ENCODE assay signal across 8 mouse cellular contexts in the genomic region with DNA sequence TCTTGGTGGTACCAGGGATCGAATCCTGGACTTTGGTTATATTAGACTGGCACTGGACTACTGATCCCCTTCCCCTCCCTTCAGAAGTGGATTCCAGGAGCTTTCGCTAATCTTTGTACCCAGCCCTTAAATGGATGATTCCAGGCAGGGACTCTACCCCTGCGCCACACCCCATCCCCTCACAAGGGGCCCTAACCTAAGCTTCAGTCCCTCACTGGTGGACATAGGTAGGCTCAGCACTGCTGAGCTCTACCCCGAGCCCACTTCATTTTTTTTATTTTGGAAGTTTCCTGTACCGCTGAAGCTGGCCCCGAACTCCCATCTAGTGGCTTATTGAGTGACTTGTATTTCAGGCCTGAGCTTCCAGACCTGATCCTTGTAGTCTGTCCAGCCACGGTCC. TPM values are rescaled to one million over a fixed set of nuclear protein-coding genes. Genes with fewer than 3 reads are reported as not detected.
DNase-seq lines count a peak whose midpoint lies in the region; ATAC-seq lines count a peak whose summit lies in the region.

No protein-coding gene starts in this region.

- H3K27ac ChIP-seq in lung, embryonic 16.5 days (ENCODE audit: low read length): peak overlapping the region; percentile 78
- peak overlapping the region; percentile 82 for H3K27ac ChIP-seq in limb, embryonic 12.5 days
- H3K27ac ChIP-seq in neural tube, embryonic 15.5 days (replicated peaks): peak overlapping the region; percentile 97

- peak overlapping the region; percentile 88 for H3K4me2 ChIP-seq in lung, embryonic 16.5 days (ENCODE audit: low read depth, low read length)
- H3K4me2 ChIP-seq in limb, embryonic 12.5 days: peak overlapping the region; percentile 77
- H3K4me2 ChIP-seq in neural tube, embryonic 15.5 days: peak overlapping the region; percentile 93

- ATAC-seq in lung, embryonic 16.5 days (ENCODE audit: low read depth): no peak
- peak; percentile 1; the same call in 1 of the 2 replicates for ATAC-seq in erythroid progenitor cell, adult 5-6 weeks (replicated peaks; ENCODE audit: low FRiP score, poor library complexity, severe bottlenecking)
- peak; percentile 5; the same call in 1 of the 2 replicates for ATAC-seq in limb, embryonic 12.5 days (ENCODE audit: insufficient number of reproducible peaks, insufficient read depth, low FRiP score, low TSS enrichment, low read depth)
- peak; percentile 6; the same call in 1 of the 2 replicates for ATAC-seq in neural tube, embryonic 15.5 days (ENCODE audit: low FRiP score)

- peak overlapping the region; percentile 73 for H3K9ac ChIP-seq in lung, embryonic 16.5 days (ENCODE audit: low read length)
- H3K9ac ChIP-seq in limb, embryonic 12.5 days (replicated peaks): peak overlapping the region; percentile 65
- peak overlapping the region; percentile 71 for H3K9ac ChIP-seq in neural tube, embryonic 15.5 days (replicated peaks)

- H3K4me1 ChIP-seq in lung, embryonic 16.5 days (replicated peaks; ENCODE audit: control insufficient read depth, insufficient read depth, low read length): peaks cover 15% of the 10 kb centered on the region
- H3K4me1 ChIP-seq in limb, embryonic 12.5 days (replicated peaks): peaks cover 15% of the 10 kb centered on the region
- peaks cover 22% of the 10 kb centered on the region for H3K4me1 ChIP-seq in neural tube, embryonic 15.5 days

- DNase-seq in lung, postnatal 14 days: no peak
- DNase-seq in adrenal gland, adult 18-20 months (ENCODE audit: low spot score in 2 of 2): no peak
- DNase-seq in retina, postnatal 1 day: no peak
- no peak for DNase-seq in adrenal gland, postnatal 10 days

- H3K4me3 ChIP-seq in lung, embryonic 16.5 days (ENCODE audit: low read length): peak overlapping the region; percentile 67
- H3K4me3 ChIP-seq in limb, embryonic 12.5 days (replicated peaks): peak overlapping the region; percentile 68
- peak overlapping the region; percentile 78 for H3K4me3 ChIP-seq in neural tube, embryonic 15.5 days (replicated peaks)

- WGBS in lung, embryonic 16.5 days: 23% methylated on average over 7 of the region's 7 CpGs
- 41% methylated on average over 7 of the region's 7 CpGs for WGBS in limb, embryonic 12.5 days
- WGBS in neural tube, embryonic 15.5 days: 34% methylated on average over 7 of the region's 7 CpGs

- H3K9me3 ChIP-seq in lung, embryonic 16.5 days (ENCODE audit: control insufficient read depth, low read length): no peaks in the 10 kb centered on the region
- H3K9me3 ChIP-seq in limb, embryonic 12.5 days: no peaks in the 10 kb centered on the region
- H3K9me3 ChIP-seq in neural tube, embryonic 15.5 days (replicated peaks): no peaks in the 10 kb centered on the region

- H3K36me3 ChIP-seq in lung, embryonic 16.5 days (ENCODE audit: control insufficient read depth, insufficient read depth, low read length): peaks cover 18% of the 10 kb centered on the region
- H3K36me3 ChIP-seq in limb, embryonic 12.5 days: peaks cover 26% of the 10 kb centered on the region
- H3K36me3 ChIP-seq in neural tube, embryonic 15.5 days: peaks cover 24% of the 10 kb centered on the region

- no peaks in the 10 kb centered on the region for H3K27me3 ChIP-seq in lung, embryonic 16.5 days (ENCODE audit: control insufficient read depth, insufficient read depth, low read depth, low read length)
- H3K27me3 ChIP-seq in limb, embryonic 12.5 days: no peaks in the 10 kb centered on the region
- H3K27me3 ChIP-seq in neural tube, embryonic 15.5 days (replicated peaks): no peaks in the 10 kb centered on the region

RNA-seq across cellular contexts. Expression of a gene that starts 0.7 kb away (rescaled TPM):
- 7.1 and 8.3 TPM in 2 replicates for polyA plus RNA-seq in lung, embryonic 16.5 days (2015; fragmentation: Nextera tagmentation; extraction: Ambion mirVana)
- not detected in 2 replicates for total RNA-seq in erythroid progenitor cell, adult 5-6 weeks (2015; ENCODE audit: low replicate concordance)
- 1.4 TPM in 1 of 2 replicates, not detected in the other for total RNA-seq in erythroid progenitor cell, adult 5-6 weeks (2017; ENCODE audit: low replicate concordance)
- 6.1 and 9.9 TPM in 2 replicates for polyA plus RNA-seq in limb, embryonic 12.5 days (2016; fragmentation: Nextera tagmentation; extraction: Ambion mirVana)
- 5.0 and 7.0 TPM in 2 replicates for polyA plus RNA-seq in neural tube, embryonic 15.5 days (2015; fragmentation: Nextera tagmentation; extraction: Ambion mirVana)
- 1 to 10 TPM; 1.8 to 2.1 TPM for total RNA-seq in adrenal gland, adult 18-20 months (2021)
- total RNA-seq in adrenal gland, postnatal 10 days (2021): 1 to 10 TPM; 3.9 to 5.1 TPM

RNA-seq across cellular contexts. Expression of a gene that starts 0.7 kb away (rescaled TPM):
- 78.8 and 81.8 TPM in 2 replicates for polyA plus RNA-seq in lung, embryonic 16.5 days (2015; fragmentation: Nextera tagmentation; extraction: Ambion mirVana)
- 8.8 and 10.5 TPM in 2 replicates for total RNA-seq in erythroid progenitor cell, adult 5-6 weeks (2015; ENCODE audit: low replicate concordance)
- 2.3 and 6.9 TPM in 2 replicates for total RNA-seq in erythroid progenitor cell, adult 5-6 weeks (2017; ENCODE audit: low replicate concordance)
- polyA plus RNA-seq in limb, embryonic 12.5 days (2016; fragmentation: Nextera tagmentation; extraction: Ambion mirVana): 62.1 and 66.0 TPM in 2 replicates
- 68.2 and 79.8 TPM in 2 replicates for polyA plus RNA-seq in neural tube, embryonic 15.5 days (2015; fragmentation: Nextera tagmentation; extraction: Ambion mirVana)
- 10 to 100 TPM; 49.7 to 54.4 TPM for total RNA-seq in adrenal gland, adult 18-20 months (2021)
- 10 to 100 TPM; 41.8 to 42.3 TPM for total RNA-seq in adrenal gland, postnatal 10 days (2021)

RNA-seq across cellular contexts. Expression of a gene that starts 2.5 kb away (rescaled TPM):
- polyA plus RNA-seq in lung, embryonic 16.5 days (2015; fragmentation: Nextera tagmentation; extraction: Ambion mirVana): 3.7 and 4.4 TPM in 2 replicates
- total RNA-seq in erythroid progenitor cell, adult 5-6 weeks (2015; ENCODE audit: low replicate concordance): 0.72 and 1.7 TPM in 2 replicates
- total RNA-seq in erythroid progenitor cell, adult 5-6 weeks (2017; ENCODE audit: low replicate concordance): 0.64 and 5.4 TPM in 2 replicates
- 4.9 and 6.1 TPM in 2 replicates for polyA plus RNA-seq in limb, embryonic 12.5 days (2016; fragmentation: Nextera tagmentation; extraction: Ambion mirVana)
- 3.0 and 3.2 TPM in 2 replicates for polyA plus RNA-seq in neural tube, embryonic 15.5 days (2015; fragmentation: Nextera tagmentation; extraction: Ambion mirVana)
- total RNA-seq in adrenal gland, adult 18-20 months (2021): 1 to 10 TPM; 2.6 to 3.0 TPM
- 1 to 10 TPM; 1.6 to 2.7 TPM for total RNA-seq in adrenal gland, postnatal 10 days (2021)

RNA-seq across cellular contexts. Expression of a gene that starts 13.2 kb away (rescaled TPM):
- polyA plus RNA-seq in lung, embryonic 16.5 days (2015; fragmentation: Nextera tagmentation; extraction: Ambion mirVana): 77.4 and 80.9 TPM in 2 replicates
- 44.7 and 49.0 TPM in 2 replicates for total RNA-seq in erythroid progenitor cell, adult 5-6 weeks (2015; ENCODE audit: low replicate concordance)
- total RNA-seq in erythroid progenitor cell, adult 5-6 weeks (2017; ENCODE audit: low replicate concordance): 5.5 and 30.7 TPM in 2 replicates
- polyA plus RNA-seq in limb, embryonic 12.5 days (2016; fragmentation: Nextera tagmentation; extraction: Ambion mirVana): 108 and 110 TPM in 2 replicates
- polyA plus RNA-seq in neural tube, embryonic 15.5 days (2015; fragmentation: Nextera tagmentation; extraction: Ambion mirVana): 148 and 152 TPM in 2 replicates
- 100 to 1,000 TPM in 1 of 2 experiments, 10 to 100 TPM in 1; 94.5 to 102 TPM for total RNA-seq in adrenal gland, adult 18-20 months (2021)
- total RNA-seq in adrenal gland, postnatal 10 days (2021): 100 to 1,000 TPM; 108 to 113 TPM

RNA-seq across cellular contexts. Expression of a gene that starts 19.3 kb away (rescaled TPM):
- polyA plus RNA-seq in lung, embryonic 16.5 days (2015; fragmentation: Nextera tagmentation; extraction: Ambion mirVana): 20.6 and 38.4 TPM in 2 replicates
- 31.4 and 58.0 TPM in 2 replicates for total RNA-seq in erythroid progenitor cell, adult 5-6 weeks (2015; ENCODE audit: low replicate concordance)
- 50.1 and 62.4 TPM in 2 replicates for total RNA-seq in erythroid progenitor cell, adult 5-6 weeks (2017; ENCODE audit: low replicate concordance)
- polyA plus RNA-seq in limb, embryonic 12.5 days (2016; fragmentation: Nextera tagmentation; extraction: Ambion mirVana): 239 and 260 TPM in 2 replicates
- polyA plus RNA-seq in neural tube, embryonic 15.5 days (2015; fragmentation: Nextera tagmentation; extraction: Ambion mirVana): 106 and 118 TPM in 2 replicates
- total RNA-seq in adrenal gland, adult 18-20 months (2021): 100 to 1,000 TPM; 134 to 140 TPM
- 100 to 1,000 TPM; 121 to 131 TPM for total RNA-seq in adrenal gland, postnatal 10 days (2021)
